Mouse (Mus musculus): ENCODE data around the gene Mcf2.

DNA sequence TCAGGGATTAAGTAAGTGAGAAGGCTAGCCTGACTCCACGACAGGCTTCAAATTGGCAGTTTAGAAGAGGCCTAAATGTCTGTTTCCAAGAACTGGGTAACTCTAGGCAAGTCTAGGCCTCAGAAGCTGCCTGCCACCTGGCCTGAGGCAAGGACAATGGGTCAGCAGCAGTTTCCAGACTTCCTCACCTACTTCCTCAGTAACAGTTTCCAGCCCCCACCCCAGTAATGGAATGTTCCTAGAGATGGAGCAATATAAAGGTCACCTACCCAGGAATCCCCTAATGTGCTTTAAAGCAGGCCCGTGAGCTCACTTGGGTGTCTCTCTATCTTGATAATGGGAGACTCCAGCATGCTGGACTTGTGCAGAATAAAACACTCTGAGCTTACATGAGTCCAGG lies 10.1 kb downstream of the Mcf2 start:
- TF ChIP-seq HCFC1 (IDR thresholded peaks at IDR 0.05; ENCODE audit: low read depth, low read length): no peak
- TF ChIP-seq RCOR1 (conservative IDR thresholded peaks at IDR 0.05; ENCODE audit: low read depth, low read length): no peak
